Mouse (Mus musculus): ENCODE measurements around the gene Ddah1.
"Not testable (repeated sequence)": the region's sequence is repeated elsewhere in the genome, so short reads cannot be mapped to it uniquely, and the experiment has no call there.

Ddah1 gene

DNA sequence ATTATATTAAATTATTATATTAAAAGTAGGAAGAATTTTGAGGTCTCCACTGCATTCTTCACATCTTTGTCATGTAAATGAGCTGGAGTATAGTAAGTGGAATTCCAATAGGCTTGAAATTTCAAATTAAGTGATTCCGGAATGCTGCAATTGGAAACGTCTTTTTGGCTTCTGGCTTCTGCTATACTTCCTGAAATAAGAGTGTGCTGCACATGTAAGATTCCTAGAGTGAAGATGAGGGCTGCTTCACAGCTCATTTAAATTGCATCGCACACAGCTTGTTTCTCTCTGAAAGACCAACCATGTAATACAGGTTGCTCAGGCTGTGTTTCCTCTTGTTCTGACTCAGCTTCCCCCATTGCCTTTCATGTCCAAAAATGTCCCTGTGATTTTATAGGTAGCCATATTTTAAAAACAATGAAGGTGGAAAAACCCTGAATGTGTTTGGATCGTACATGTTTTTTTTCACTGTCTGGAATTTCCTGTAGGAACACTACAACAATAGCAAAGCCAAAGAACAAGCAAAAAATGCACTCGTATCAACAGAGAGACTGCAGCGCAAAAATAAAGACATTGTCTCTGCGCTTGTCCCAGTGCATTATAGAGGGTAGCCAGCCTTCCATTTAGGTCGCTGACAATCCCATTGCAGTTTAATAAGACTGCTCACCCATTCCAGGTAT, 105.7 kb downstream of the Ddah1 start:
- in situ Hi-C loops (cut with MboI, MseI) = no loop called here

GRCm38 (mm10) chr3:145864713-145865233, 106.3 kb downstream of the Ddah1 start:
- in situ Hi-C loops (cut with MboI, MseI) = no loop called here

- in situ Hi-C loops (cut with MboI, MseI) = no loop called here
Observed at GRCm38 (mm10) chr3:145872680-145873079, 114.2 kb downstream of the Ddah1 start.

DNA sequence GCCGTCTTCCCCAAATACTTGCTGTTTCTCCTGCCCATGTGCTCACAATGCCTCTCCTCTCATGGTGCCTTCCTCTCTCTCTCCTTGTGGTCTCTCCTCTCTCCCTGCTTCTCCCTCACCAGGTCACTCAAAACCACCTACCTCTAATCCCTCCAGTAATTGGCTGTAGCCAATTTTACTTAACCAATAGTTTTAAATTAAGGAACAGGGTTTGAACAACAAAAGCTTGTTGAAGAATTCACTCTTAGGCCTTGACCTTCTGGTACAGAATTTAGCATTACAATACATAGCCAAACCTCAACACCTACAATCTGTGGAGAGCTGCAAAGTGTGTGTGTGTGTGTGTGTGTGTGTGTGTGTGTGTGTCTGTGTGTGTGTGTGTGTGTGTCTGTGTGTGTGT, 114.8 kb downstream of the Ddah1 start:
- in situ Hi-C loops (cut with MboI, MseI) = no loop called here

- in situ Hi-C loops (cut with MboI, MseI) = no loop called here
Observed at GRCm38 (mm10) chr3:145874126-145874525, 115.7 kb downstream of the Ddah1 start.

- in situ Hi-C loops (cut with MboI, MseI) = no loop called here
Observed at GRCm38 (mm10) chr3:145876120-145876519, 117.6 kb downstream of the Ddah1 start.

DNA sequence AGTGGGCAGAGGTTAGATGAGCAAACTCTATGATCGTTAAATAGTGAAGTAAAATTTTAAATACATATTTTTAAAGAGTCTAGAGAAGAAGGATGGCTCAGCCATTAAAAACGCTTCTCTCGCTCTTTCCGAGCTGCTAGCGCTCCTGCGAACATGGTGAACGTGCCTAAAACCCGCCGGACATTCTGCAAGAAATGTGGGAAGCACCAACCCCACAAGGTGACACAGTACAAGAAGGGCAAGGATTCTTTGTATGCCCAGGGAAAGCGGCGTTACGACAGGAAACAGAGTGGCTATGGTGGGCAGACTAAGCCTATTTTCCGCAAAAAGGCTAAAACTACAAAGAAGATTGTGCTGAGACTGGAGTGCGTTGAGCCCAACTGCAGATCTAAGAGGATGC, 120.4 kb downstream of the Ddah1 start:
- in situ Hi-C loops (cut with MboI, MseI) = not testable (repeated sequence)

GRCm38 (mm10) chr3:145880335-145880734, 121.9 kb downstream of the Ddah1 start:
- in situ Hi-C loops (cut with MboI, MseI) = no loop called here

DNA sequence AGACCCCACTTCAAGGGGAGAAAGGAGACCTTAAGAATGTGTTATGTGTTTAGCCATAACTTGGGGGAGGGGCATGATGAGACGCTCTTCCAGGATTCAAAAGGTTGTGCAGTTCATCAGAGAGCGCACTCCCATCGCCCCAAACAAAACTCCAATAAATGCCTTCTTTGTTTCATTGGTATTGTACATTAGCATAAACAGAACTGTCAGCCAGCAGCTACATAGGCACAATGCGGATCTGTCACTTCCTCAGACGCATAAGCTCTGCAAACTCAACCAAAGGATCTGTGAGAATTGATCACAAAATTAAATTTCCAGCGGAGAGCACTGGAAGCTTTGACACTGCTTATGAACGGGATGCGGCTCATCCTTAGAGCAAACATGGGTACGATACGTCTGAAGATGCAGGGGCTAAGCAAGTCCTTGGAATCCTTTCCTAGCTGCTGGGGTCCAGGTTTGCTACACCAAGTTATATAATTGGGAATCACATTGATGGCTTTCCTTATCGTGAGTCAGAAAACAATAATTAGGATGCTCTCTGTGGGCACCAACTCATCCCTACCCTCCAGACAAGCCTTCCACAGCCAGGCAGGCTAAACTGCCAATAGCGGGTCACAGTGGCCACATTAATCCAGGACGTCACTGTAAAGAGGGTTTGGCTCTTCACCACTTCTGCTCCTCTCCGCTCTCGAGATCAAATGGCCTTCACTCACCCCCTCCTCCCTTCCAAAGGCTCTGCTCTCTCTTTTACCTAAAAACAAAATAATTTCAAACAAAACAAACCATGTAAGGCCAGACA, 123.8 kb downstream of the Ddah1 start:
- in situ Hi-C loops (cut with MboI, MseI) = no loop called here

- in situ Hi-C loops (cut with MboI, MseI) = no loop called here
Observed at GRCm38 (mm10) chr3:145883233-145883632, 124.8 kb downstream of the Ddah1 start.

GRCm38 (mm10) chr3:145885376-145885775, 126.9 kb downstream of the Ddah1 start:
- in situ Hi-C loops (cut with MboI, MseI) = no loop called here

- in situ Hi-C loops (cut with MboI, MseI) = no loop called here
Observed at GRCm38 (mm10) chr3:145885851-145886464, 127.5 kb downstream of the Ddah1 start.

DNA sequence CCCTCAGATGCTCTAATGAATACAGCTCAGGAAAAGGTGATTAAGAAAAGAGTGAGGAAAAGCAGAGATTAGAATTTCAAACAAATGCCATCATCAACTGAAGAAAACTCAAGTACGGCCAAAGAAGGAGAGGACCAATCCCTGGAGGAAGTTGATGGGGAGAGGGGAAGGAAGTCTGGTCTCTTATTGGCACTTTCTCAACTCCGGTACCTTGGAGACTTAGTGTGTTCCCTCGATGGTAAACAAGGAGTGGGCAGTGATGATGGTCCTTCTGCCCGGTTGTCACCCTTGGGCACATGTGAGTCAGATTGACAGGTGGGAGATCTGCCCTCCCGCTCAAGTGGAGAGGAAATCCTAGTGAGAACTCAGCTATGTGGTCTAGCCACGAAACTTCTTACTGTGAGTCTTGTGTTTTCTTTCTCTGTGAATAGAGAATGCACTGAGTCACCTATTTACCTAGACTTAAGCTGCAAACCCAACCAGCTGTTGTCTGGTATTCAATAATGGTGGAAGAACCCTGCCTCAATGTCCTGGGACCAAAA, 129.0 kb downstream of the Ddah1 start:
- in situ Hi-C loops (cut with MboI, MseI) = no loop called here

DNA sequence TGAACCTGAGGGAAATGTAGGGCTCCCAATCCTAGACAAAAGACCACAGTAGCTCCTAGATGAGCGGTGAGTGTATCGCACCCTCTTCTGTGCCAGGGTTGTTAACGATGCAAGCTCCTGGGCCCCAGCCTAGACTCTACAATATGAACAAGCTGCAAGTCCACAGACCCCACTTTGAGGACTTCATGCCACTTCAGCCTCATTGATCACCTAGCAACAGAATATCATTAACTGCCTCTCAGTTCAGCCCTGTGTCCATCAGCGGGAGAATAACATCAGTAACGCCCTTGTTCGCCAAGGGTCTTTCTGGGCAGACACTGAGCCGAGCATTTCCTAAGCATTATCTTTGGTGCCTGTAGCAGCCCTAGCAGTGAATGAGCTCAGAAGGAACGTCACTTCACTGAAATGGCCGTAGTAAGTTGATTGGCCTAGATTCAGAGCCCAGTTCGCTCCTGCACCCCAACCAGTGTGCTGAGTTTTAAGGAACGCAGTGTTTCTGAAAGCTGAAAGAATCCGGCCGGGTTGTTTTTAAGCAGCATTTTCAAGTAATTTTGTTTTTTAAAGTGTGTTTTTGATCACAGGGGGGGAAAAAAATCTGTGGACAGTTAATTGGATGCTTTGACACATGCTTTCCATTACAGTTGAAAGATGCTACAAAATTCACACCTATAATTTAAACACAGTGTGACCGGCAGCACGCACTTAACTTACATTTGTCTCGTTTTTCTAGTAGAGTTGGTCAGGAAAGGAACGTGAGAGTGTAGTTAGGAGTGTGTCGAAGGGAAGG, 132.1 kb downstream of the Ddah1 start:
- in situ Hi-C loops (cut with MboI, MseI) = no loop called here

DNA sequence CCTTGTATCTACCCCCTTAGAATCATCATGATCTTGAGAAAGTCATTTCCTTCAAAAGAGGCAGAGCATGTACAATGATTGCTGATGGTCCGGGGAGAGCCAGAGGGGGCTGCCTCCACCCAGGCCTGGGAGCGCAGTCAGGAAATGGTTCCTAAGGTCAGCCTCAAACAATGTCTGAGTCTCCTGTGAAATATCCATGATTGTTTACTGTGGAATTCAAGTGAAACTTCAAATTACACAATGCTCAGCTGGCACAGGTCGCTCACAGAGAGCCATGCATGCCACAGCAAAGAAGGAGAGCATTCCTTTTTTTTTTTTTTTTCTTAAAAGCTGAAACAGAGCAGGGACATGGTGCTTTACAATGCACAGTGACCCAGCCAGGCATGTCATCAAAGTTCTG, 134.0 kb downstream of the Ddah1 start:
- in situ Hi-C loops (cut with MboI, MseI) = no loop called here

DNA sequence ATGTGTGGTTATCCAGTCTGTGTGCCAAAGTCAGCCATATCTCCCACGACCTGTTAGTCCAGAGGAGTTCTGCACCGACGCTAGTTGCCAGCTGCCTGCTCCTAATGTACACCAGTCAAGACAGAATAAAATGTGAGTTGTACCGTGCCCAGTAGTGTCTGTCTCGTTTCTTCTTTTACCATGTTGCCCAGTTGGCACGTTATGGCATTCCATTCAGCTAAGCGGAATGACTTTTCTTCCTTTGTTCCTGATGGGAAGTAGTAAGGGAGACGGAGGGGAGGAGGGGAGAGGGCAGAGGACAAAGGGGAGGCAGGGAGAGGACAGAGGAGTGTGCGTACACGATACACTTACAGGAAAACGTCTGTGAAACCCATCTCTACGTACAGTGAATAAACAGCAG, 135.7 kb downstream of the Ddah1 start:
- in situ Hi-C loops (cut with MboI, MseI) = no loop called here

DNA sequence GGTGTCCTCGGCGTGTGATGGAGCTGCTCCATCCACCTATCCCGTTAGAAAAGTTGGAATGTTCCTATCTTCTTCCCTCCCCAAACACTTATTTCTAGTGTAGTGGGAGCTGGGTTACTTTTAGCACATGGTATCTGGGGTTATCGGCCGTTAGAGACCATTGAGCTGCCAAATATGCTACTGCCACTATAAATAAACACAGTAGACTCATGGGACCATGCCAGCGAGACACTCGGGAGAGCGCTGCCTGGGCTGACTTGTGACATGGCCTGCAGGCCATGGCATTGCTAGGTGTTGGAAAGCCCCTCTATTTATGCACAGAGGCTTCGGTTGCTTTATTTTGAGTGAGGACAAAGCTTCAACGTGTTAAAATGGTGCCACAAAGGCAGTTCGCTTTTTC, 139.3 kb downstream of the Ddah1 start:
- in situ Hi-C loops (cut with MboI, MseI) = no loop called here

- in situ Hi-C loops (cut with MboI, MseI) = loop anchor here (5.0 to 25.0 kb wide), 6 partner anchors 255 to 1338 kb away; partner anchors contain the start of genes Ccn1, Hs2st1, Selenof and Sh3glb1
Observed at GRCm38 (mm10) chr3:145899832-145900231, 141.4 kb downstream of the Ddah1 start.

- in situ Hi-C loops (cut with MboI, MseI) = loop anchor here (5.0 to 25.0 kb wide), 6 partner anchors 259 to 1341 kb away; partner anchors contain the start of genes Ccn1, Hs2st1, Selenof and Sh3glb1
Observed at GRCm38 (mm10) chr3:145903530-145903929, 145.1 kb downstream of the Ddah1 start.

DNA sequence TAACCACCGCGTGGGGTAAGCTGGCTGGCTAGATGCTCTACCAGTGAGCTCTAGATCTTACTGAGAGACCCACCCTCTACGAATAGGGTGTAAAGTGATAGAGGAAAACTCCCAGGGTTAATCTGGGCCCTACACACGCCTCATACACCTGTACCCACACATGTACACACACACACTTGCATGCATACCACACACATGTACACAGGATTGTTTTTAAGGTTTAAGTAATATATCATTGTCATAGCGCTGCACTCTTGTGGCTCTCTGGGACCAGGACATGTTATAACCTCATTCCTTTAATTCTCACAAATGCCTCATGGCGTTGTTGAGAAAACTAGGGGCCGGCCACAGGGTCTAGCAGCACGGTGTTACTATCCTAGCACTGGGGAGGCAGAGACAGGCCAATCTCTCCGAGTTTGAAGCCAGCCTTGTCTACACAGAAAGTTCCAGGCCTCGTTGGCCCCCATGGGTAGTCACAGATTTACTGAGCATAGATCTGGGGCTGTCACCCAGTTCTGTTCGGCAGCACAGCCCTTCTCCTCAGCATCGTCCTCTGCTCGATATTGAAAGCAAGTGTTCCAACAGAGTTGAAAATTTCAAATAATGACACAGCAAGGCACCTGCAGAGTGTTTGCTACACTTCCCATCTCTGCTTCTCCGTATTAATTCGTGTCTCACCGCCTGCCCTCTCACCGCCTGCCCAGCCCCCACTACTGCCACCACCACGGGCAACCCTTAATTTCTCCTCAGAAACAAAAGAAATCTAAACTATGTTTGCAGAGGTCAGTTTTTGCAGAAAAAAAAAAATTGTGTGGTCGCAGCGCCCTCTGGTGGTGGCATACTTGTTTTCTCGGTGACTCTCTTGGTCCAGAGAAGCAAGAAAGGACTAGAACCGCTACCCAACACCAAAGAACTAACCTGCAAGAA, 146.6 kb downstream of the Ddah1 start:
- in situ Hi-C loops (cut with MboI, MseI) = loop anchor here (5.0 to 25.0 kb wide), 6 partner anchors 260 to 1343 kb away; partner anchors contain the start of genes Ccn1, Hs2st1, Selenof and Sh3glb1

All from regulatory T cell (primary cell).